Mouse (Mus musculus) MN1 (cell line): Measurements from ENCODE around the gene Jph2.
"Not testable (repeated sequence)": the region's sequence is repeated elsewhere in the genome, so short reads cannot be mapped to it uniquely, and the experiment has no call there.

Experiments
- DNase-seq: peaks from one replicate; pipeline ENCODE4 v3.0.0-alpha.2; 2016; ENCODE audit warnings: low spot score

Jph2 gene

DNA sequence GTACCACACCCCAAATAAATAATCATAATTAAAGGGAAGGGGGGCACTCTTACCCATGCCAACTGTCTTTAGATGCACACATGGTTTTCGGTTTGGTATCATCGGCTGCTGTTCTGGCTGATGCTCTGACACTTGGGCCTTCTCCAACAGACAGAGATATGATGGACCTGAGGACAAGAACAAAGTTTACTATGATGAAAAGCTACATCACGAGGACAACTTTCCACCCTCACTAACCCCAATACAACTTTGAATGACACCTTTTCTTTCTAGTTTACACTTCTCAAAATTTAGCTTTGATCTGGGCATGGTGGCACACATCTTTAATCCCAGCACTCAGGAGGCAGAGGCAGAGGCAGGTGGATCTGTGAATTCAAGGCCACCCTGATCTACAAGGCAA, 13.6 kb upstream of the Jph2 start:
- not testable (repeated sequence) for DNase-seq

DNA sequence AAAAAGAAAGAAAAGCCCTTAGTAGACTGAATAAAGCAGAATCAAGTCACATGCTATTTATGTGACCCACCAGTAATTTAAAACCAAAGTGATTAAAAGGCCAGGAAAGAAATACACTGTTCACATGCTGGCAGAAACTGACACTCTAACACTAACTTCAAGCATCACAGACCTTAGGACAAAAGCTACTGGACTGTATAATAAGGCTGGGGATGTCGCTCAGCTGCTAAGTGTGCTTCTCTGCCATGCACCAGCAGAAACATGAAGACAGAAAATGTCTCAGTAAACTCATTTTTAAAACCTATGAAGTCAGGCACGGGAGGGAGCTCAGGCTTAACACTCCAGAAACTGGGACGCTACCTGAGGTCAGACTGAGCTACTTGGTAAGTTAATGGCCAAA, 12.4 kb upstream of the Jph2 start:
- DNase-seq: no peak

- DNase-seq: no peak
Measured at GRCm38 (mm10) chr2:163404037-163404815, 6.4 kb upstream of the Jph2 start.

- peak; percentile 90 for DNase-seq
Measured at GRCm38 (mm10) chr2:163401221-163401620, 3.4 kb upstream of the Jph2 start.

GRCm38 (mm10) chr2:163399222-163399621, 1.4 kb upstream of the Jph2 start:
- DNase-seq: no peak

DNA sequence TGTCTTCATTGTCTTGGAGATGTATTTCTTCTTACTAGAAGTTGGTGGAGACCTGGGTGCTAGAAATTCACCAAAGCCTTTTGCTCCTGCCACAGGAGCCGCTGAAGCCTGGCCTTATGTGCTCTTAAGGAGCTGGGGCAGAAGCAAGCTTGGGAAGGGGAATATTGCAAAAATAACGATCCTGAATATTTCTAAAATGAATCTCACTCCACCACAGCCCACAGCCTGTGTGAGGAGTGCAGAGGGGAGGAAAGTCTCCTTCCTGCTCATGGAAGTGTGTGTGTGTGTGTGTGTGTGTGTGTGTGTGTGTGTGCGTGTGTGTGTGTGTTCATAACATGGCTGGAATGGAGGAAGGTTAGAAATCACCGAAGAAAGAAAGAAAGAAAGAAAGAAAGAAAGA, 977 bp upstream of the Jph2 start:
- DNase-seq: no peak

DNA sequence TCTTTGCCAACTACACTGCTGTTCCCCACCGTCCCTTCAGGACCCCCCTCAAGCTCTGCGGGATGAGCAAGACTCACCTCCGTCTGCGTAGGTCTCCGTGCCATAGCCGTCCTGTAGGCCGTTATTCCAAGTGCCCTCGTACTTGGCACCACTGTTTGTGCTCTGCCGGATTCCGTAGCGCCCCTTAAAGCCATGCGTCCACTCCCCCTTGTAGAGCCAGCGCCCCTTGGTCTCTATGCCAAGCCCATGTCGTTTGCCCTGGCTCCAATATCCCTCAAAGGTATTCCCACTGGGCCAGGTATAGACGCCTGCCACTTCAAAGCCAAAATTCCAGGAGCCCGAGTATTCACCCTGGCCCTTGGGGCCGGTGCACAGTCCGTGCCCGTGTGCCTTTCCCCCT, 722 bp downstream of the Jph2 start:
- DNase-seq: no peak

DNA sequence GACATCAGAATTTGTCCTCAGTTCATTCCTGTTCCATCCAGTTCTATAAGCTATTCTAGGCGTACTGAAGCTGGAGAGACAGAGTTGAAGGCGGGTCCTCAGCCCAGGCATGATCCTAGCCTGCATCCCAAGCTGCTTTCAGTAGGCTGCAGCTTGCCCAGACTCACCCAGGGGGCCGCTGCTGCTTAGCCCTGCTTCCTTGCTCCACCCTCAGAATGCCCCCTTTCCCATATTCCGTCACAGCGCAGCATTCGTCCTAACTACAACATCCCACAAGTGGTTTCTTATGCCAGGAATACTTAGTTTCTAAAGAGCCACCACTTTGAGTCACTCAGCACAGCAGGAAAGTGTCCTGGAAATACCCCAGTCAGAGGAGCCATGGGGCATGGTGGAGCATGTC, 2.8 kb downstream of the Jph2 start:
- DNase-seq: no peak

DNA sequence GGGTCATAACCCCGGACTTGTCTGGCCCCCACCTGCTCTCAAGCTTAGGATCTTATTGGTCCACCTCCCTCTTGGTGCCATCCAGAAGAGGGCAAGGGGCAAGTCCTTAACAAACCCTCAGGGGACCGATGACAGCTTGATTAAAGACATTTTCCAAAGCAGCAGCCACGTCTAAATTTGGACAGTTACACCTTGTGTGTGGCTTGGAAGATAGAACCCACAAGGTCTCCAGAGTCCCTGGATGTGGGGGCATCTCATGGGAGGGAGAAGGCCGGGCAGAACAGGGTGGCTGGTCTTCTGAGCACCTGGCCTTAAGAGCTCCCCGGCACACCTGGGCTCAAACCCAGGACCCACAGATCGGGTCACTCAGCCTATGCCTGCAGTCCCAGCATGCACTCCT, 3.8 kb downstream of the Jph2 start:
- no peak for DNase-seq

DNA sequence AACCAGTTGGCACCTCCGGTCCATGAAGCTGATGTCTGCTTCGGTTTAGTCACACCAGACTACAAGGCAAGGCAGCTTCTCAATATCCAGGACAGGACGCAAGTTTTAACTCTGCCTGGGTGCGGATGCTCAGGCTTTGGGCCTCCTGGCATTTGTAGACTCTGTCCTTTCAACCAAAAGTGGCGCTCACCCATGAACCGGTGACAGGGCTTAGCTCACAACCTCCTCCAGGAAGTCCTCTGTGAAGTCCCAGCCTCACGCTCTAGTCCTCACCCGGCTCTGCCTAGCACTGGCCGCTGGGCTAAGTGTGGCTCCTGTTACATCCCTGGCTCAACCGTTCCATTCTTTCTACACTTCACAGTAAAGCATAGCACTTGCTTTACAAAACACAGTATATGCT, 4.6 kb downstream of the Jph2 start:
- DNase-seq: no peak

DNA sequence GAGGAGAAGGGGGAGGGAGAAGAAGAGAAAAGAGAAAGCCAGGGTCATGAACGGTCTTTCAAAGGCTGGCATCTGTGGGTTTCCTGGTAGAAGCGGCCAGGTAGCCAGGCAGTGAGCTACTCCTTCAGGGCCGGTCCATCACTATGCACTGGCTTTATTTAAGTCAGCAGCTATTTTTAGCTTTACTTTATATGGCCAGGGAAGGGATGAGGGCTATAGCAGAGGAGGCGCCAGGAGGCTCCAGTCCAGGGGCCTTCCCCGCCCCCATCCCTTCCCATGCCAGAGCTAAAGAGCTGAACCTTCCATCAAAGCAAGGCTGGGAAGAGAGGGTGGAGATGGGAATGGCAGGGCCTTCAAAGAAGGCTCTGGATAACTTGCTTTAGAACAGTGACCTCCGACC, 5.4 kb downstream of the Jph2 start:
- DNase-seq: no peak

- DNase-seq: no peak
Measured at GRCm38 (mm10) chr2:163386423-163387190, 11.2 kb downstream of the Jph2 start.

DNA sequence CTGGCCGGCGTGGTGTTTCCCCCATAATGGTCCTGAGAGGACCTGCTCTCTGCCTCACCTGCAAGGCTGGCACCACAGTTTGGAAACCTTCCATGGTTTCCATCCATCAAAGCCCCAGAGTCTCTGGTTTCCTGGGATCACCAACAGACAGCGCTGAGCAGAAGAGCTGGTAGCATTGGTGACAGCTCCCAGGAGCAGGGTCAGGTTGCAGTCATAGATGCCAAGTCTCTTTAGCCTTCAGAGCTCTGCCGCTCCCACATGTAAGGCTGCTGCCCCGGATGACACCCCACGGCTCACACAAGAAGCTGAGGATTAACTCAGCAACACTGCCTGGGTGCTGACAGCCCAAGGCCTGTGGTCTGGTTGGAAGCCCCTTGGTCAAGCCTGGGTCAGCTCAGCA, 12.7 kb downstream of the Jph2 start:
- DNase-seq: no peak

DNA sequence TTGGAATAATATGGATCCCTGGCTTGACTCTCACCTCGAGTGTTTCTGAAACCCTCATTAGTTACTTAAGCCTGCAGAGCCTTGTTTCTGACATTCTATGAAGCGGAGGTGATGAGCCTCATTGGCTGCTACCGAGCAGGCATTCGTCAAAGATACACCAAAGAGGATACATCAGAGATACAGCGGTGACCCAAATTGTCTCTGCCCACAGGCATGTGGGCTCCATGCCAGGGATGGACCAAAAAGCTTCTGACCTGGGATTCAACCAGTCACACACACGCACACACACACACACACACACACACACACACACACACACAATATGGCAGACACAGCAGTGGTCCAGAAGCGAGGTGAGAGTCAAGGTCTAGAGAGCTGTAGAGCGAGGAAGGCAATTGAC, 16.5 kb downstream of the Jph2 start:
- DNase-seq: no peak

DNA sequence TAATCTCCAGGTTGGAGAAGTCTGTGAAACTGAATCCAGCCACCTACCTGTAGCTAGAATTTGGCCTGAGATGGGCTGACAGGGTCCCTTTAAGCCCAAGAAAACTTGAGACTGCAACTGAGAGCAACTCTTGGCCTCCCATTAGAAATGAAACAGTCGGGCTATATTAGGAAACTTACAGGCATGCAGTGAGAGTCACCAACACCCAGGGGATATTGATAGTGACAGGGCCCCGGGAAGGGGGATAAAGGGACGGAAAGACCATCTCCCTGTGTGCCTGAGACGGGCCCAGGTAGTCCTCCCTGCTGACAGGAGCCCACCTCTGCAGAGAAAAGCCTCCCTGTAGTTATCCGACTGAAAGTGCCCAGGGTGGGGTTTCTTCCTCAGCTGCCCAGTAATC, 18.4 kb downstream of the Jph2 start:
- no peak for DNase-seq

DNA sequence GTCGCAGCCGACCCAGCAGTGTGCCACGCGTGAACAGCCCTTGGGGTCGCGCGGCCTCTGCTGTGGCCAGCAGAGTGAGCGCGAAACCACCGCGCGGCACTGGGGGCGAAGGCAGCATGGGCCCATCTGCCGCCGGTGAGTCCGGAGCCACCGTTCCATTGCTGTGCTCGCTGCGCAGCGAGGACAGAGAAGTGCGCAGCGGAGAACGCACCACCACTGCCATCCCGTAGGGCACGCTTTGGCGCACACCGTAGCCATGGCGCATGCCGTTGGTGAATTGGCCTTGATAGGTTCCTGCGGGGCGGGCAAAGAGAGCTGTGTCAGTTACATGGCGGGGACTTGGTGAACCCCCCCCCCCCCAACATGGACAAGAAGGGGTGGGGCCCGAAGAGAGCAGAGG, 21.7 kb downstream of the Jph2 start:
- DNase-seq: no peak

DNA sequence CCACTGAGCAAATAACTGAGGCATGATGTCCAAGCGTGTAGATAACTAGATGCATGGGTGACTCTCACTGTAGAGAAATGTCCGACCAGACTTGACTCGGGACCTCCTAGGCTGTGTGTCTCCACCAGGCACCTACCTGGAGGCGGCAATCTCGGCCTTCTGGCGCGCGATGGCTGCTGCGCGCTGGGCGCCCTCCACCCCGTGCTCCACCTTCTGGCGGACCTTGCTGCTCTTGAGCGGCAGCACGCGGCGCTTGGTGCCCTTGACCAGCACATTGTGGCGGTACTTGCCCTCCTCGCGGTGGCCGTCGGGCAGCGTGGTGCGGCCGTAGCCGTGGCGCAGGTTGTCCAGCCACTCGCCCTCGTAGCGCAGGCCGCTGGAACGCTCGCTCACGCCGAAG, 22.3 kb downstream of the Jph2 start:
- no peak for DNase-seq

GRCm38 (mm10) chr2:163372627-163373026, 25.2 kb downstream of the Jph2 start:
- no peak for DNase-seq

GRCm38 (mm10) chr2:163370175-163370574, 27.6 kb downstream of the Jph2 start:
- no peak for DNase-seq

- no peak for DNase-seq
Measured at GRCm38 (mm10) chr2:163364785-163365541, 32.8 kb downstream of the Jph2 start.

DNA sequence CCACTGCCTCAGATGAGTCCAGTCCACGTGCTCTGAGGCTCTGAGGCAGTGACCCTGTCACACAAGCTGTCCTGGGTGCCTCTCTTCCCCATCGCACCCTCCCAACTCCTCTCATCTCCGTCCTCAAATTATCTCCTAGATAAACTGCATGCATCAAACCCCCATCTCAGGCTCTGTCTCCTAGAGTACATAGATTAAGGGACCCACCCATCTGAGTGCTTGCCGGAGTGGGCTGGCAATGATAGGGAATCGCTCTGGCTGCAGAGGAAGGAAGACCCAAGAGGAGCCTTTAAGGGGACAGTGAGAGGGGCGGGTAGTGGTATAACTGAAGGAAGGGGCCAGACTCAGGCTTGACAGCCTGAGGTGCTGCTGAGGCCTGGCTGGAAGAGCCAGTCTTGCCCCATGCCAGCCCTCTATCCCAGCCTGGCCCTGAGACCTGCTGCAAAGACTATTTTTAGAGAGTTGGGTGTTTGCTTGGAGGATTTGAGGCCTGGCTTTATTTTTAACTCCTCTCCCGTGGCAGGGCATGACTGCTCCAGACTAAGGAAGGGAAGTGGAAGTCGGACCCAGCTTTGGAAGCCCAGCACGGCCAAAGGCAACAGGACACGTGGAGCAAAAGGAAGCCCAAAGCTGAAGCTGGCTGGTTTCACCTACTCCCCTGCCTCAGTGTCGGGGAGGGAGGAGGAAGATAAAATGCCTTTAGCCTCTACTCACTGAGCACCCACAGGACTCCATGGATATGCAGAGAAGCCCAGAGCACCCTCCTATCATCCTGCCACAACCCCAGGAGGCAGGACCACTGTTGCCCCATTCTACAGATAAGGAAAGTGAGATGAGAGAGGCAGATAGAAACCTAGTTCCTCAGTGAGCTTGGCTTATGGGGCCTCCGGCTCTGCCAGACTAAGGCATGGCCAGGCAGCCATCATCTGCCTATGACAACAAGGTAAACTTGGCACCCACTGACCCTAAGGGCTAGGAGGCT, 34.6 kb downstream of the Jph2 start:
- no peak for DNase-seq
